Mouse (Mus musculus) lung, adult 2 months (tissue): ENCODE results near the gene Sipa1l2.

Experiments
- CTCF ChIP-seq: fragments of 200-500 bp; IDR thresholded peaks from 2 replicates; pipeline ENCODE4 v1.5.1; 2011; ENCODE audit warnings: mild to moderate bottlenecking, low read length, control low read depth; ENCODE audit not compliant: insufficient read depth
- POLR2A ChIP-seq: fragments of 200-500 bp; IDR thresholded peaks from 2 replicates; pipeline ENCODE4 v1.6.1; 2011; ENCODE audit warnings: low read depth, mild to moderate bottlenecking, control low read depth, low read length, borderline replicate concordance; ENCODE audit errors: extremely low read depth

DNA sequence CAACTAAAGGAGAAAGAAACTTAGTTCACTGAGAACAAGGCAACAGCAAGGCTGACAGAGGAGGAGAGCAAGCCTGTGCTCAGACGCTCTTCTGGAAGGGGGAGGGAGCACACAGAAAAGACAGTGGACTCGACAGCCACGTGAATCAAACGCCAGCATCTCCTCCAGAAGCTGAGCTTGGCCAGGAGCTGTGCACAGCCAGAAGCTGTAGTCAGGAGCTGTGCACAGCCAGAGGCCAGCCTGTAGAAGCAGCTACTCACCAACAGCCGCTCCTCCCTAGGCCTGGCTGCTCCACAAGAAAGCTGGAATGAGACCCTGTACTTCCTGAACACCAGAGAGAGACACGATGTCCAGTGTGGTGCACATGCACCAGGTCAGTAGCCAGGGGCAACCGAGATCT is 37.4 kb downstream of the Sipa1l2 start:
- TF ChIP-seq POLR2A: no peak
- TF ChIP-seq CTCF: no peak
